Mouse (Mus musculus) bone marrow macrophage, adult 2 months (primary cell): ENCODE data around the gene Lrrc47.

Experiments used
- CTCF ChIP-seq: IDR thresholded peaks from 2 replicates; pipeline ENCODE4 v1.5.1; 2012; ENCODE audit warnings: low read depth, mild to moderate bottlenecking, low read length, moderate library complexity
- POLR2A ChIP-seq: IDR thresholded peaks from 2 replicates; pipeline ENCODE4 v1.6.1; 2012; ENCODE audit warnings: mild to moderate bottlenecking, low read depth, low read length, borderline replicate concordance

DNA sequence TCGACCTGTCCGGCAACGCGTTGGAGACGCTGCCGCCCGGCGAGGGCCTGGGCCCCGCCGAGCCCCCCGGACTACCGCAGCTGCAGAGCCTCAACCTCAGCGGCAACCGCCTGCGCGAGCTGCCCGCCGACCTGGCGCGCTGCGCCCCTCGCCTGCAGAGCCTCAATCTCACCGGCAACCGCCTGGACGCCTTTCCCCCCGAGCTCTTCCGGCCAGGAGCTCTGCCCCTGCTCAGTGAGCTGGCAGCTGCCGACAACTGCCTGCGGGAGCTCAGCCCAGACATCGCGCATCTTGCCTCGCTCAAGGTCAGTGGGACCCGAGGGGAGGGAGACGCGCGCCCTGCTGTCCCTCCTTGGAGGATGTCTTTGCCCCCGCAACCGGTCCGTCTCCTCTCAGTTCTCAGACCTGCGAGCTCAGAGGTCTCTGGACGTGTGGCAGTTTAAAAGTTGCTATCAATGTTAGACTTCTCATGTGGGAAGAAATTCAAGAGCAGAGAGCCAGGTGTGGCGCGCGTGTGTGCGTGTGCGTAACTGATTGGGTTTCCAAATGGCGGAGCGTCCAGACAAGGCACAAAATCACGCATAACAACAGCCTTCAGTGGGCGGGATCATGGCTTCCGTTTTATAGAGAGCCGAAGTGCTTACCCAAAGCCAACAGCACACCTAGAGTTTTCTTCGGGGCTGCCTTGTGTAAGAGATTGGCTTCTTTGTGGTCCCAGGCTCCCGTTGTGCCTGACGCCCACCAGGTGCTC, 776 bp downstream of the Lrrc47 start:
- TF ChIP-seq CTCF (no peak), POLR2A (no peak)
